Mouse (Mus musculus) limb, embryonic 14.5 days (tissue): ENCODE results near the gene Sin3a. TPM values are rescaled to one million over a fixed set of nuclear protein-coding genes. Genes with fewer than 3 reads are reported as not detected.
A peak's percentile ranks its signal among the peaks of the same experiment; 100 is the strongest.

ENCODE experiments used
- ATAC-seq: fragments of 200-750 bp; cut with Nextera tagmentation; 2 replicates; pipeline ENCODE4 v1.8.0; 2017; ENCODE audit warnings: low read depth, moderate number of reproducible peaks, moderate TSS enrichment; ENCODE audit not compliant: low FRiP score
- DNase-seq: peaks from one replicate; pipeline ENCODE4 v3.0.0-alpha.2; 2015; ENCODE audit warnings: low spot score
- H3K27ac ChIP-seq: fragments of 300-500 bp; sonication (generic); replicated peaks from 2 replicates; pipeline ENCODE4 v1.5.1; 2014; ENCODE audit warnings: low read depth, mild to moderate bottlenecking, low read length, moderate library complexity, mixed read lengths
- H3K27me3 ChIP-seq: fragments of 300-500 bp; sonication (generic); 2 replicates; pipeline ENCODE4 v1.6.1; 2014; ENCODE audit warnings: low read length, mixed read lengths; ENCODE audit not compliant: control insufficient read depth, insufficient read depth
- H3K36me3 ChIP-seq: fragments of 300-500 bp; sonication (generic); 2 replicates; pipeline ENCODE4 v1.6.1; 2014; ENCODE audit warnings: mild to moderate bottlenecking, low read length, moderate library complexity, mixed read lengths; ENCODE audit not compliant: control insufficient read depth, insufficient read depth
- H3K4me1 ChIP-seq: fragments of 300-500 bp; sonication (generic); 2 replicates; pipeline ENCODE4 v1.6.1; 2014; ENCODE audit warnings: antibody characterized with exemption, low read length, mixed read lengths; ENCODE audit not compliant: control insufficient read depth, insufficient read depth
- H3K4me2 ChIP-seq: fragments of 300-500 bp; sonication (generic); replicated peaks from 2 replicates; pipeline ENCODE4 v1.6.1; 2014; ENCODE audit warnings: low read depth, mild to moderate bottlenecking, low read length, moderate library complexity; ENCODE audit not compliant: severe bottlenecking
- H3K4me3 ChIP-seq: fragments of 300-500 bp; sonication (generic); replicated peaks from 2 replicates; pipeline ENCODE4 v1.5.1; 2014; ENCODE audit warnings: low read length
- H3K9ac ChIP-seq: fragments of 300-500 bp; sonication (generic); 2 replicates; pipeline ENCODE4 v1.6.1; 2014; ENCODE audit warnings: mild to moderate bottlenecking, low read depth, low read length, moderate library complexity; ENCODE audit not compliant: severe bottlenecking
- H3K9me3 ChIP-seq: fragments of 300-500 bp; sonication (generic); 2 replicates; pipeline ENCODE4 v1.6.1; 2016; ENCODE audit warnings: low read length; ENCODE audit not compliant: control insufficient read depth
- POLR2A ChIP-seq: fragments of 200-500 bp; IDR thresholded peaks from 2 replicates; pipeline ENCODE4 v1.8.0; 2012; ENCODE audit warnings: inconsistent platforms, mild to moderate bottlenecking, moderate library complexity, borderline replicate concordance; ENCODE audit not compliant: insufficient read depth, insufficient read length; ENCODE audit errors: extremely low read depth
- WGBS: fragments of 180-500 bp; shearing (Covaris S2); extraction: QIAGEN DNeasy Blood & Tissue Kit; methylation state at CpG from one replicate; pipeline ENCODE4 v1.1.7; 2014; 5-methylcytosine and 5-hydroxymethylcytosine counted together
- polyA plus RNA-seq, 2 experiments: library from polyadenylated mRNA; depleted of rRNA in 1 of 2; stranded (reverse) in 1 of 2; unstranded in 1 of 2; fragments of >200 nt; fragmentation: Nextera tagmentation in 1 of 2; extraction: Ambion mirVana in 1 of 2; gene quantifications; 2 replicates each; pipeline versions ENCODE4 v1.2.1 to v1.2.3; 2012 to 2014

Sin3a gene
- polyA plus RNA-seq, 2 experiments = 35.7 to 77.0 TPM

DNA sequence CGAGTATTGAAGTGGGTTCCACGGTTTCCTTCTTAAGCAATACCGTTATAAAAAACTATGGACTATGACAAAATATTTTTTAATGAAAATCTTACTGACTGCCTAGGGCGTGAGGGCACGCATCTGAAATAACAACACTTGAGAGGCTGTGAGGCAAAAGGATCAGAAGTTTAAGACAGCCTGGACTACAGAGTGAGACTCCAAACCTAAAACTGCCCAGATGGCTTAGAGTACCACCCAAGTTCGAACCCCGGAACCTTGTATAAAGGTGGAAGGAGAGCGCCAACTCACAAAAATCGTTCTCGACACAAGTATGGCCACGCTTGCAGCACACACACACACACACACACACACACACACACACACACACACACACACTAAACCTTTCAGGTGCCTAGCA, 86.7 kb downstream of the Sin3a start:
- H3K9ac ChIP-seq = peak overlapping the region; percentile 40; the same call in 1 of the 2 replicates
- peak overlapping the region; percentile 72 for H3K4me3 ChIP-seq
- peaks cover 8% of the 10 kb centered on the region for H3K36me3 ChIP-seq
- 41% methylated on average over 11 of the region's 11 CpGs for WGBS
- no peaks in the 10 kb centered on the region for H3K27me3 ChIP-seq
- DNase-seq = no peak
- H3K9me3 ChIP-seq = no peaks in the 10 kb centered on the region
- peak; percentile 21; the same call in 1 of the 2 replicates for ATAC-seq
- TF ChIP-seq POLR2A = no peak
- H3K27ac ChIP-seq = no peak overlapping the region
- H3K4me1 ChIP-seq = peaks cover 7% of the 10 kb centered on the region
- peak overlapping the region; percentile 96 for H3K4me2 ChIP-seq

DNA sequence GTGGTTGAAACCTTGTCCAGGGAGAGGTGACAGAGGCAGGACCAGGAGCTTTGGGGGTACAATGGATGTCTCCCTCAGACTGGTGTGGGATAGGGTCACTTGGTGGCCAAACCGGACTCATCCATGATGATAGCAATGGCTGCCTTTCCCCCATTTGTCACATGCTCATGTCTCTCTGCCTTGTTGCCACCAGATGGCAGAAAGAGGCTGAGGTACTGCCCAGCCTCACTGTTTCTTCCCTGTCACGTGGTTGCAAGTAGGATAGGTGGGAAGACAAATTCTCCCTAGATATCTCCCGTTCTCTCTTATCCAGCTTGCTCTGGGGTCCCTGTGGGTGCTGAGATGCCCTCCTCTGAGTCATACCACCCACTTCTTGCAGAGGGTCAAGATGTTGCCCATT, 90.7 kb downstream of the Sin3a start:
- DNase-seq = no peak
- no peak for ATAC-seq
- H3K27ac ChIP-seq = no peak overlapping the region
- no peaks in the 10 kb centered on the region for H3K36me3 ChIP-seq
- 19% methylated on average over 3 of the region's 3 CpGs for WGBS
- peaks cover 3% of the 10 kb centered on the region for H3K4me1 ChIP-seq
- H3K9ac ChIP-seq = no peak overlapping the region
- no peak overlapping the region for H3K4me2 ChIP-seq
- no peak for TF ChIP-seq POLR2A
- no peaks in the 10 kb centered on the region for H3K27me3 ChIP-seq
- H3K9me3 ChIP-seq = no peaks in the 10 kb centered on the region
- no peak overlapping the region for H3K4me3 ChIP-seq

DNA sequence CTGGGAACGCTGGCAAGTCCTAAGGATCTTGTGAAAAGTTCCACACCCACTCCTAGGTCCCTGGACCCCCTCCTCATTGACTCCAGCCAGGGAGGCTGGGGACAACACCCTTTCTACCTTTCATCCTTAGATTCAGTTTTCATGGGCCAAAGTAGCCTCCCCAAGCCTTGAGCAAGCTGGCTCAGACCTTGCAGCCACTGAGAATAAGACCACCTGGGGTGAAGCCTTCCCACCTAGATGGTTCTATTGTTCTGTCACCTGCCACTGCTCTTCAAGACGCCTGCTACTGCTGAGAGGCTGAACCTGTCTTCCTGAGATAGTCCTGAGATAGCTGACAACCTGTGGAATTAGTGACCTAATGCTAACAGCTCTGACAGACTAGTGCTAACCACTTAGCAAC, 91.3 kb downstream of the Sin3a start:
- Histone ChIP-seq H3K27ac (no peak overlapping the region), H3K4me1 (no peaks in the 10 kb centered on the region), H3K9me3 (no peaks in the 10 kb centered on the region), H3K27me3 (no peaks in the 10 kb centered on the region), H3K36me3 (no peaks in the 10 kb centered on the region), H3K4me3 (no peak overlapping the region), H3K9ac (no peak overlapping the region), H3K4me2 (no peak overlapping the region)
- TF ChIP-seq POLR2A = no peak
- 39% methylated on average over 2 of the region's 2 CpGs for WGBS
- DNase-seq (no peak), ATAC-seq (no peak)

DNA sequence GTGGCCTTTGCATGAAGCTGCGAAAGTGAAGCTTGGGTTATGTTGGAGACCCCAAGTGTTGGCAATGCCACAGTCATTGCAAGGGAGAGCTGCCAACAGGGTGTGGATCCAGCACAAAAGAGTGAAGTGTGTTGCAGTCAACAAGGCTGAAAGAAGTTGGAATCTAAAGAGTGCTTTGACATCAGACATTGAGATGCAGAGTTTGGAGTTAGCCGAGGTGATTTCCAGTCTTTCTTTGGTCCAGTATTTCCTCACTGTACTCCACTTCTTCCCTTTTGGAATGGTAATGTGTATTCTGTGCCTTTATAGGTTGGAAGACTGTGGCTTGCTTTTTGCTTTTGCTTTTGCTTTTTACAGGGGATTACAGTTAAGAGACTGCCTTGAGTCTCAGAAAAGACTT, 94.3 kb downstream of the Sin3a start:
- H3K4me1 ChIP-seq = no peaks in the 10 kb centered on the region
- H3K36me3 ChIP-seq = no peaks in the 10 kb centered on the region
- no peak overlapping the region for H3K4me3 ChIP-seq
- 86% methylated on average over 2 of the region's 2 CpGs for WGBS
- no peak overlapping the region for H3K4me2 ChIP-seq
- no peak overlapping the region for H3K9ac ChIP-seq
- ATAC-seq (no peak), DNase-seq (no peak)
- H3K9me3 ChIP-seq = no peaks in the 10 kb centered on the region
- no peaks in the 10 kb centered on the region for H3K27me3 ChIP-seq
- no peak overlapping the region for H3K27ac ChIP-seq
- no peak for TF ChIP-seq POLR2A

DNA sequence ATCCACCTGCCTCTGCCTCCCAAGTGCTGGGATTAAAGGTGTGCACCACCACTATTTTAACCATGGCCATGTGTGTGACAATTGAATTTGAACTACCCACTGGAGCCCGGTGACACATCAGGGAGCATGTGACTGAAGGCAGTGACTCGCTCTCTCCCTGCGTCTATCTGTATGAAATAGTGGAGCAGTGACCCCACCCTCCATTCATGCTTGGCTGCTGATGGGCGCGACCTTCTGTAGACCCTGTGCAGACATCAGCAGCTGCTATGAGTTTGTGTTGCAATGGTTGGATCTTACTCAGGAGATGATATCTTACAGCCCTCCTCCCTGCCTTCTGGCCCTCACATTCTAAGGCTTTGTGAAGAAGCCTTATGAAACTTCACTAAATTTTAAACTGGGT, 96.6 kb downstream of the Sin3a start:
- H3K9ac ChIP-seq = no peak overlapping the region
- H3K4me1 ChIP-seq = no peaks in the 10 kb centered on the region
- no peak overlapping the region for H3K4me2 ChIP-seq
- no peak overlapping the region for H3K27ac ChIP-seq
- H3K4me3 ChIP-seq = no peak overlapping the region
- no peak for TF ChIP-seq POLR2A
- ATAC-seq (no peak), DNase-seq (no peak)
- H3K27me3 ChIP-seq = no peaks in the 10 kb centered on the region
- no peaks in the 10 kb centered on the region for H3K36me3 ChIP-seq
- 79% methylated on average over 5 of the region's 5 CpGs for WGBS
- no peaks in the 10 kb centered on the region for H3K9me3 ChIP-seq

Other genes starting within 250 kb of the Sin3a start
- 2.6 and 2.9 TPM in 2 replicates for gene Odf3l1, start 207.4 kb upstream of the Sin3a start, polyA plus RNA-seq (2012; rRNA removed)
- gene Odf3l1, start 207.4 kb upstream of the Sin3a start, polyA plus RNA-seq (2014; fragmentation: Nextera tagmentation; extraction: Ambion mirVana) = 1.7 and 1.8 TPM in 2 replicates
- 59.9 and 80.6 TPM in 2 replicates for gene Cspg4, start 207.0 kb upstream of the Sin3a start, polyA plus RNA-seq (2012; rRNA removed)
- gene Cspg4, start 207.0 kb upstream of the Sin3a start, polyA plus RNA-seq (2014; fragmentation: Nextera tagmentation; extraction: Ambion mirVana) = 47.1 and 49.2 TPM in 2 replicates
- gene Snx33, start 143.7 kb upstream of the Sin3a start, polyA plus RNA-seq (2012; rRNA removed) = 11.4 and 12.8 TPM in 2 replicates
- 8.1 and 11.2 TPM in 2 replicates for gene Snx33, start 143.7 kb upstream of the Sin3a start, polyA plus RNA-seq (2014; fragmentation: Nextera tagmentation; extraction: Ambion mirVana)
- 165 and 193 TPM in 2 replicates for gene Imp3, start 134.6 kb upstream of the Sin3a start, polyA plus RNA-seq (2012; rRNA removed)
- 88.8 and 95.2 TPM in 2 replicates for gene Imp3, start 134.6 kb upstream of the Sin3a start, polyA plus RNA-seq (2014; fragmentation: Nextera tagmentation; extraction: Ambion mirVana)
- gene Snupn, start 121.2 kb upstream of the Sin3a start, polyA plus RNA-seq (2012; rRNA removed) = 14.5 and 15.9 TPM in 2 replicates
- gene Snupn, start 121.2 kb upstream of the Sin3a start, polyA plus RNA-seq (2014; fragmentation: Nextera tagmentation; extraction: Ambion mirVana) = 24.2 and 27.0 TPM in 2 replicates
- 41.8 and 48.4 TPM in 2 replicates for gene Ptpn9, start 77.1 kb upstream of the Sin3a start, polyA plus RNA-seq (2012; rRNA removed)
- 38.3 and 43.7 TPM in 2 replicates for gene Ptpn9, start 77.1 kb upstream of the Sin3a start, polyA plus RNA-seq (2014; fragmentation: Nextera tagmentation; extraction: Ambion mirVana)
- 177 and 268 TPM in 2 replicates for gene Man2c1, start 58.6 kb downstream of the Sin3a start, polyA plus RNA-seq (2012; rRNA removed)
- gene Man2c1, start 58.6 kb downstream of the Sin3a start, polyA plus RNA-seq (2014; fragmentation: Nextera tagmentation; extraction: Ambion mirVana) = 41.3 and 46.7 TPM in 2 replicates
- 13.5 and 15.4 TPM in 2 replicates for gene Neil1, start 76.3 kb downstream of the Sin3a start, polyA plus RNA-seq (2012; rRNA removed)
- 5.4 and 7.5 TPM in 2 replicates for gene Neil1, start 76.3 kb downstream of the Sin3a start, polyA plus RNA-seq (2014; fragmentation: Nextera tagmentation; extraction: Ambion mirVana)
- gene Commd4, start 86.3 kb downstream of the Sin3a start, polyA plus RNA-seq (2012; rRNA removed) = 125 and 147 TPM in 2 replicates
- gene Commd4, start 86.3 kb downstream of the Sin3a start, polyA plus RNA-seq (2014; fragmentation: Nextera tagmentation; extraction: Ambion mirVana) = 93.2 and 95.2 TPM in 2 replicates
- not detected in 2 replicates for gene Trcg1, start 164.5 kb downstream of the Sin3a start, polyA plus RNA-seq (2012; rRNA removed)
- not detected in 2 replicates for gene Trcg1, start 164.5 kb downstream of the Sin3a start, polyA plus RNA-seq (2014; fragmentation: Nextera tagmentation; extraction: Ambion mirVana)
- 11.1 and 12.5 TPM in 2 replicates for gene 1700017B05Rik, start 190.6 kb downstream of the Sin3a start, polyA plus RNA-seq (2012; rRNA removed)
- 18.0 and 18.8 TPM in 2 replicates for gene 1700017B05Rik, start 190.6 kb downstream of the Sin3a start, polyA plus RNA-seq (2014; fragmentation: Nextera tagmentation; extraction: Ambion mirVana)